Mouse (Mus musculus) G1E (cell line): Measurements from ENCODE around the gene 4931428F04Rik.

Experiments used
- CTCF ChIP-seq: IDR thresholded peaks from 2 replicates; pipeline ENCODE4 v1.5.1; 2012; ENCODE audit warnings: low read depth, low read length, inconsistent platforms, mixed read lengths
- GATA1 ChIP-seq: IDR thresholded peaks from 2 replicates; pipeline ENCODE4 v1.6.1; 2012; ENCODE audit warnings: borderline replicate concordance, low read length, inconsistent platforms, mixed read lengths
- GATA2 ChIP-seq: IDR thresholded peaks from 2 replicates; pipeline ENCODE4 v1.6.1; 2012; ENCODE audit warnings: low read depth, low read length, inconsistent platforms, borderline replicate concordance
- POLR2AphosphoS5 ChIP-seq: IDR thresholded peaks from 2 replicates; pipeline ENCODE4 v1.6.1; 2012; ENCODE audit warnings: low read depth, low read length, inconsistent platforms; ENCODE audit not compliant: insufficient replicate concordance

DNA sequence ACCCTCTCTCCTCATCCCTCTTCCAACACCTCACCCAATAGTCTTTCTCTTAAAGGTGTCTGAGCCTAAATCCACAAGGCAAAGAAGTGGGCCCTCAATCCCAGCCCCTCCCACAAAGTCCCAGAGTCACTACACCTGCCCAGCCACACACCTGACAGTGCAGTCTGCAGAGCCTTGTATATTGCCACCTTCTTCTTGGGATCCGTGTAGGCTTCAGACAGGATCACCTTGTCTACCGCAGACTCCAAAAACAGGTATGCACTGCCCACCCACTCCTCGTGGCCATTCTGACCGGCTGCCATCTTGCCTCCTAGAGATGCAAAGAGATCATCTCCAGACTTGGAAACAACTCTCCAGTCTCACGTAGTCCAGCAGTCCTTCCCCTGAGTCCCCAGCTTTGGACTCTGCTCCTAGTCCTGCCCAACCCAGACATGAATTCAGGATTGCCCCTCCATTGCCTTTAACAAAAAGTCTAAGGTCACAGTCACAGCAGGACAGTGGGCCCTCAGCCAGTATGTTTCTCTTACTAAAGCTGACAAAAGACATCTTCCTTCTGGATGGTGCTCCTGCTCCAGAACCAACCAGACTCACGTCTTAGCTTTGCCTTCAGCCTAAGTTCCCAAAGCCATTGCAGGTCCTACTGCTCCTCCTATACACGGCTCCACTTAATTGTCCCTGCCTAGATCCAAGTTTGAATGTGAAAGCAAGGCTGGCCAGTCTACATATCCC, 29.1 kb downstream of the 4931428F04Rik start:
- no peak for TF ChIP-seq CTCF
- no peak for TF ChIP-seq POLR2AphosphoS5
- no peak for TF ChIP-seq GATA1
- TF ChIP-seq GATA2 = no peak
